Mouse (Mus musculus) liver, embryonic 14.5 days (tissue): ENCODE measurements around the gene Kctd13. TPM values are rescaled to one million over a fixed set of nuclear protein-coding genes. Genes with fewer than 3 reads are reported as not detected.
A peak's percentile ranks its signal among the peaks of the same experiment; 100 is the strongest.

Experiments used
- ATAC-seq: fragments of 200-750 bp; cut with Nextera tagmentation; 2 replicates; pipeline ENCODE4 v1.8.0; 2017; ENCODE audit warnings: moderate number of reproducible peaks, mild to moderate bottlenecking, moderate library complexity; ENCODE audit not compliant: insufficient read depth
- DNase-seq, 3 experiments: peaks; one replicate each; pipeline ENCODE4 v3.0.0-alpha.2; 2012 to 2013; ENCODE audit warnings: low read depth in 3 of 3, low spot score in 3 of 3
- H3K27ac ChIP-seq: fragments of 300-500 bp; sonication (generic); 2 replicates; pipeline ENCODE4 v1.5.1; 2014; ENCODE audit warnings: moderate library complexity, mild to moderate bottlenecking, control low read depth, inconsistent platforms
- H3K27me3 ChIP-seq: fragments of 300-500 bp; sonication (generic); 2 replicates; pipeline ENCODE4 v1.6.1; 2014; ENCODE audit warnings: mild to moderate bottlenecking, low read length, moderate library complexity; ENCODE audit not compliant: control insufficient read depth, insufficient read depth
- H3K36me3 ChIP-seq: fragments of 300-500 bp; sonication (generic); replicated peaks from 2 replicates; pipeline ENCODE4 v1.6.1; 2014; ENCODE audit warnings: low read depth; ENCODE audit not compliant: control insufficient read depth, insufficient read depth
- H3K4me1 ChIP-seq, 2 experiments: fragments of 200-500 bp in 1 of 2; fragments of 300-500 bp in 1 of 2; sonication (generic) in 1 of 2; replicated peaks; 2 replicates each; pipeline ENCODE4 v1.6.1; 2012 to 2014; ENCODE audit warnings: antibody characterized with exemption in 1 of 2, inconsistent platforms in 1 of 2, low read length in 1 of 2; ENCODE audit not compliant: control insufficient read depth in 2 of 2, insufficient read depth in 2 of 2
- H3K4me2 ChIP-seq: fragments of 300-500 bp; sonication (generic); 2 replicates; pipeline ENCODE4 v1.6.1; 2014; ENCODE audit warnings: low read depth, mild to moderate bottlenecking, control low read depth, moderate library complexity
- H3K4me3 ChIP-seq, 2 experiments: fragments of 200-500 bp in 1 of 2; fragments of 300-500 bp in 1 of 2; sonication (generic) in 1 of 2; 2 replicates each; pipeline ENCODE4 v1.5.1; 2012 to 2014; ENCODE audit warnings: low read depth in 2 of 2, low read length in 2 of 2, mild to moderate bottlenecking in 2 of 2, control low read depth in 1 of 2, inconsistent platforms in 1 of 2, moderate library complexity in 1 of 2; ENCODE audit not compliant: insufficient read depth in 1 of 2
- H3K9ac ChIP-seq: fragments of 300-500 bp; sonication (generic); replicated peaks from 2 replicates; pipeline ENCODE4 v1.6.1; 2014; ENCODE audit warnings: mild to moderate bottlenecking, control low read depth, moderate library complexity
- H3K9me3 ChIP-seq: fragments of 300-500 bp; sonication (generic); 2 replicates; pipeline ENCODE4 v1.6.1; 2016; ENCODE audit warnings: low read length, mixed read lengths; ENCODE audit not compliant: control insufficient read depth
- CTCF ChIP-seq: IDR thresholded peaks from 2 replicates; pipeline ENCODE4 v1.5.1; 2016; ENCODE audit warnings: antibody characterized with exemption, low read depth, control low read depth
- EP300 ChIP-seq: IDR thresholded peaks from 2 replicates; pipeline ENCODE4 v1.6.1; 2016; ENCODE audit warnings: antibody characterized with exemption, low read depth
- WGBS: fragments of 180-500 bp; shearing (Covaris S2); extraction: QIAGEN DNeasy Blood & Tissue Kit; methylation state at CpG from one replicate; pipeline ENCODE4 v1.1.7; 2014; ENCODE audit not compliant: insufficient replicate concordance; 5-methylcytosine and 5-hydroxymethylcytosine counted together
- polyA plus RNA-seq, 2 experiments: library from polyadenylated mRNA; depleted of rRNA in 1 of 2; stranded (reverse) in 1 of 2; unstranded in 1 of 2; fragments of >200 nt; fragmentation: Nextera tagmentation in 1 of 2; extraction: Ambion mirVana in 1 of 2; gene quantifications; 2 replicates each; pipeline versions ENCODE4 v1.2.1 to v1.2.3; 2012 to 2014

The Kctd13 gene
- polyA plus RNA-seq (2012; rRNA removed) (4.0 and 4.3 TPM in 2 replicates), polyA plus RNA-seq (2014; fragmentation: Nextera tagmentation; extraction: Ambion mirVana) (3.0 and 4.8 TPM in 2 replicates)

DNA sequence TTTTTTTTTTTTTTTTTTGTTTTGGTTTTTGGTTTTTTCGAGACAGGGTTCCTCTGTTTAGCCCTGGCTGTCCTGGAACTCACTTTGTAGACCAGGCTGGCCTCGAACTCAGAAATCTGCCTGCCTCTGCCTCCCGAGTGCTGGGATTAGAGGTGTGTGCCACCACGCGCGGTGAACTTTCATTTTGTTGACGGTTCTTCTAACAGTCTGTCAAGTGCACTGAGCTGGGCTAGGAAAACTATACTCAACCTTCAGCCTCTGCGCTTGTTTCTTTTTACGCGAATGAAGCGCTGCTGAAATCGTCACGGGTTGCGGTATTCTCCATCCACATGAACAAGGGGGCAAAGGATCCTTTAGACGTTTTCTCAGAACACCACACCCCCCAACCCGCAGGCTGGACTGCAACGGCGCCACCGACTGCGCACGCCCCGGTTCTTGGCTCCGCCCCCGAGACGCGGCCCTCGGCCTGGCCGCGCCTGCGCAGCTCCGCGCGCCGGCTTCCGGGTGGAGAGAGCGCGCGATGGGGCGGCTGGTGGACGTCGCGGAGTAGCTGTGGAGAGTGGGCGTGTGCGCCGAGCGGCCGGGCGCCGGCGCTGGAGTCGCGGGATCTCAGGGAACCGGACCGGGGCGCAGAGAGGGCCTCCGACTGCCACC, at the start of gene Kctd13:
Kctd13 (plus strand) TSS at position 496 of the 654 bp plus-strand sequence.
- Histone ChIP-seq H3K4me1 (peaks cover 21 to 36% of the 10 kb centered on the region in 2 experiments), H3K9ac (peak within 1 kb of the TSS; percentile 91), H3K27me3 (no peaks in the 10 kb centered on the region), H3K36me3 (peaks cover 1% of the 10 kb centered on the region), H3K4me3 (peak within 1 kb of the TSS; percentile 92), H3K9me3 (no peaks in the 10 kb centered on the region), H3K27ac (peak within 1 kb of the TSS; percentile 50), H3K4me2 (peak within 1 kb of the TSS; percentile 100)
- TF ChIP-seq EP300 (no peak), CTCF (no peak)
- 1% methylated on average over 56 of the region's 56 CpGs for WGBS
- ATAC-seq: peak; percentile 95
- DNase-seq: peak; percentile 83 to 84 (median 83)

DNA sequence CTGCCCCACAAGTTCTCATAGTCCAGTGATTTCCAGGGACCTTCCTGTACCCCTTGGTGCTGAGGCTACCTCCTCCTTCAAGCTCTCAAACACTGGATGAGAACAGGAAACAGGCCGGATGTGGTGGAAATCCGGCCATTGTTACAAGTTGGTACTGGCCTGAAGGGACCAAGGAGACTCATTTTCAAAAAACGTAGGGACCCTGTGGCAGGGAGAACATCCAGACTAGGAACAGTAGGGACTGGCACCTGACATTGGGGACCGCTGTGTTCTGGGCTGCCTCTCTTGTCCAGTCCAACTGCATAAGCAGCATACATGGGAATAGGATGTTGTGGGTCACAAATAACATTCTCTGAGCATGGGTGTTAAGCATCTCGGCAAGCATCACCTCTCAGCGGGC, 47.6 kb upstream of the Kctd13 start:
- TF ChIP-seq EP300 (no peak), CTCF (no peak)
- Histone ChIP-seq H3K4me1 (peaks cover 17 to 29% of the 10 kb centered on the region in 2 experiments), H3K27me3 (no peaks in the 10 kb centered on the region), H3K4me3 (no peak overlapping the region), H3K9me3 (no peaks in the 10 kb centered on the region), H3K27ac (no peak overlapping the region), H3K9ac (no peak overlapping the region), H3K4me2 (peak overlapping the region; percentile 16; the same call in 1 of the 2 replicates), H3K36me3 (peaks cover 40% of the 10 kb centered on the region)
- WGBS: 36% methylated on average over 6 of the region's 6 CpGs
- DNase-seq (no peak), ATAC-seq (no peak)

DNA sequence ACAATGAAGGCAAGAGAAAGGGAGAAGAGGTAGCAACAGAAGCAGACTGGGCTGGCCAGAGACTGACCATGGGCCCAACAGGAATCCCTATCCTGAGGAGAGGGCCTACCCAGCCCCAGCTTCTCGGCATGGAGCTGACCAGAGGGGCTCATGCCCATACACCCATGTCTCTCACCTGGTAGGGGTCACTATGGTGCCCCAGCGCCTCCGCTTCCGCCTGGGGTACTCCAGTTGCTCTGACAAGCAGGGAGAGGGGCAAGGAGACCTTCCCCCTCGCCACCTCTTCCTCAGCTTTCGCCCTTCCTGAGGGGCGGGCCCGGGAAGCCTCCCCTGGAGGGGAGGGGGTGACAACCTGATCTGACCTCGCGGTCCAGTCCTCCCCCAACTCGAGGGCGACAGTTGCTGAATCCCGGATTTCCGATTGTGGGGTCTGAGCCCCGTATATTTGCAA, 44.9 kb upstream of the Kctd13 start:
- no peak for TF ChIP-seq CTCF
- no peak for TF ChIP-seq EP300
- Histone ChIP-seq H3K4me1 (peaks cover 17 to 29% of the 10 kb centered on the region in 2 experiments), H3K27me3 (no peaks in the 10 kb centered on the region), H3K27ac (peak overlapping the region; percentile 86), H3K4me2 (peak overlapping the region; percentile 100), H3K4me3 (peak overlapping the region; percentile 87 to 92), H3K9ac (peak overlapping the region; percentile 92), H3K36me3 (peaks cover 16% of the 10 kb centered on the region), H3K9me3 (no peaks in the 10 kb centered on the region)
- DNase-seq (no peak), ATAC-seq (no peak)
- WGBS: under 1% methylated on average over 15 of the region's 15 CpGs

DNA sequence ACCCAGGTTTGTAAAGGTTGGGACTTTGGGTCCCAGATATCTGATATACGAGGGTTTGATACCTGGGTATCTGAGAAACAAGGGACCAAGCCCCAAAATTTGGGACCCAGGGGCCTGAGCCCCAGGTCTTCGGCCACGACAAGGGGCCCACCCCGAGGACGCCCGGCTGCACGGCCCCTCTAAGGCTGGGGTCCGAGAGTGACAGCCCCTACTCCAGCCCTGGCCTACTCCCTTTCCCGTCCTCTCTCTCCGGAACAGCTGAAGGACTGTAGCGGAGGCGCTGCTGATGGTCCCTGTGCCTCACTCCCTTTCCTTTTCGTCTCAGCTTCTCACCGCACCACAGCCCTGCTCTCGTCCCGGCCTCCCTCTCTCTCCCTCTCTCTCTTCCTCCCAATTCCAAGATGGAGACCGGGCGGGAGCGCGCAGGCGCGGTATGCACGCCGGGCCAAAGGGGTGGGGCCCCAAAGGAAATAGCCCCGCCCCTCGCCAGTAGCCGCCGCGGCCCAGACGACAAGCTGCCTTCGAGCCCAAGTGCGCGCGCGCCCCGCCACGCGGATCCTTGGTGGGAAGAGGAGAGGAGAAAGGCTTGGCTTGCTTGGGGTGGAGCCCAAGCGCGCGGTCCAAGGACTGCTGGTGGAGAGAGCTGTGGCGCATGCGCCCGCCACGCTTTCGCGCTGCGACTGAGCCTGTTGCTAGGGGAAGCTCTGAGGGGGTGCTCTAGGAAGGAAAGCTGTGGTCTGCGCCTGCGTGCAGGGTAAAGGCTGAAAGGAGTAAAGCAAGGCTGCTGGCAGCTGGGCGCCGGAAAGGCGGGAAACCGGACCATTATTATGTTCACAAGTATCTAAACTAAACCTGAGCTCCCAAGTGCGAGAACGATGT, 44.2 kb upstream of the Kctd13 start, which contains the start of gene Taok2:
Taok2 (minus strand) TSS at position 418 of the 879 bp plus-strand sequence.
- H3K9me3 ChIP-seq: no peaks in the 10 kb centered on the region
- TF ChIP-seq CTCF: peak; percentile 37; the same call in 1 of the 2 replicates
- TF ChIP-seq EP300: no peak; the same call in 1 of the 2 replicates
- H3K9ac ChIP-seq: peak within 1 kb of the TSS; percentile 92
- ATAC-seq (peak; percentile 95), DNase-seq (peak; percentile 91 to 95 (median 94))
- H3K4me3 ChIP-seq: peak within 1 kb of the TSS; percentile 87 to 92
- peaks cover 8% of the 10 kb centered on the region for H3K36me3 ChIP-seq
- H3K4me1 ChIP-seq: peaks cover 17 to 29% of the 10 kb centered on the region in 2 experiments
- H3K27ac ChIP-seq: peak within 1 kb of the TSS; percentile 86
- H3K27me3 ChIP-seq: no peaks in the 10 kb centered on the region
- H3K4me2 ChIP-seq: peak within 1 kb of the TSS; percentile 100
- WGBS: under 1% methylated on average over 56 of the region's 56 CpGs
